Mouse (Mus musculus): ENCODE measurements at regions not wholly inside any gene's neighbourhood (a gene's known extent, or its start where the extent isn't known, plus 50 kb on each side); places are given as distances from the start of the nearest gene placed in this dataset.

GRCm38 (mm10) chr14:71530421-71530820, 930.8 kb upstream of the Fam160b2 start:
- H3K4me2 ChIP-seq (replicated peaks; ENCODE audit: low read depth, low read length, severe bottlenecking): no peak overlapping the region
- H3K36me3 ChIP-seq (ENCODE audit: control insufficient read depth, insufficient read depth, low read length): no peaks in the 10 kb centered on the region
- no peaks in the 10 kb centered on the region for H3K4me1 ChIP-seq (ENCODE audit: control insufficient read depth, insufficient read depth, low read length)
- no peak overlapping the region for H3K9ac ChIP-seq (ENCODE audit: low read depth, low read length, severe bottlenecking)
- H3K27ac ChIP-seq (replicated peaks; ENCODE audit: low read depth, low read length): no peak overlapping the region
- DNase-seq (ENCODE audit: low spot score): peak; percentile 21
- H3K9me3 ChIP-seq (ENCODE audit: control insufficient read depth, low read length): no peaks in the 10 kb centered on the region
- 73% methylated on average over 6 of the region's 6 CpGs for WGBS
- no peak overlapping the region for H3K4me3 ChIP-seq (replicated peaks; ENCODE audit: low read length)
- TF ChIP-seq POLR2A (IDR thresholded peaks at IDR 0.05; ENCODE audit: borderline replicate concordance, extremely low read depth, insufficient read depth, insufficient read length): no peak
- no peaks in the 10 kb centered on the region for H3K27me3 ChIP-seq (ENCODE audit: control insufficient read depth, insufficient read depth, low read length)
- ATAC-seq (ENCODE audit: low FRiP score, low read depth): no peak

- H3K27me3 ChIP-seq (ENCODE audit: control insufficient read depth, insufficient read depth, low read length): no peaks in the 10 kb centered on the region
- no peak overlapping the region for H3K27ac ChIP-seq (replicated peaks; ENCODE audit: low read depth, low read length)
- no peak overlapping the region for H3K4me2 ChIP-seq (replicated peaks; ENCODE audit: low read depth, low read length, severe bottlenecking)
- no peaks in the 10 kb centered on the region for H3K4me1 ChIP-seq (ENCODE audit: control insufficient read depth, insufficient read depth, low read length)
- no peak overlapping the region for H3K9ac ChIP-seq (ENCODE audit: low read depth, low read length, severe bottlenecking)
- 39% methylated on average over 2 of the region's 2 CpGs for WGBS
- ATAC-seq (ENCODE audit: low FRiP score, low read depth) (no peak), DNase-seq (ENCODE audit: low spot score) (no peak)
- H3K9me3 ChIP-seq (ENCODE audit: control insufficient read depth, low read length): no peaks in the 10 kb centered on the region
- no peak for TF ChIP-seq POLR2A (IDR thresholded peaks at IDR 0.05; ENCODE audit: borderline replicate concordance, extremely low read depth, insufficient read depth, insufficient read length)
- H3K36me3 ChIP-seq (ENCODE audit: control insufficient read depth, insufficient read depth, low read length): no peaks in the 10 kb centered on the region
- no peak overlapping the region for H3K4me3 ChIP-seq (replicated peaks; ENCODE audit: low read length)
These were observed 918.9 kb upstream of the Fam160b2 start for GRCm38 (mm10) chr14:71518541-71518940.

GRCm38 (mm10) chr14:71500851-71501250, 901.2 kb upstream of the Fam160b2 start:
- TF ChIP-seq POLR2A (IDR thresholded peaks at IDR 0.05; ENCODE audit: borderline replicate concordance, extremely low read depth, insufficient read depth, insufficient read length): no peak
- ATAC-seq (ENCODE audit: low FRiP score, low read depth) (no peak), DNase-seq (ENCODE audit: low spot score) (no peak)
- H3K9ac ChIP-seq (ENCODE audit: low read depth, low read length, severe bottlenecking): no peak overlapping the region
- H3K4me1 ChIP-seq (ENCODE audit: control insufficient read depth, insufficient read depth, low read length): no peaks in the 10 kb centered on the region
- no peak overlapping the region for H3K4me3 ChIP-seq (replicated peaks; ENCODE audit: low read length)
- 80% methylated on average over 1 of the region's 1 CpGs for WGBS
- no peaks in the 10 kb centered on the region for H3K9me3 ChIP-seq (ENCODE audit: control insufficient read depth, low read length)
- no peak overlapping the region for H3K4me2 ChIP-seq (replicated peaks; ENCODE audit: low read depth, low read length, severe bottlenecking)
- H3K27me3 ChIP-seq (ENCODE audit: control insufficient read depth, insufficient read depth, low read length): no peaks in the 10 kb centered on the region
- H3K27ac ChIP-seq (replicated peaks; ENCODE audit: low read depth, low read length): no peak overlapping the region
- H3K36me3 ChIP-seq (ENCODE audit: control insufficient read depth, insufficient read depth, low read length): no peaks in the 10 kb centered on the region

GRCm38 (mm10) chr14:71491201-71491600, 891.6 kb upstream of the Fam160b2 start:
- Histone ChIP-seq H3K4me1 (ENCODE audit: control insufficient read depth, insufficient read depth, low read length) (no peaks in the 10 kb centered on the region), H3K9me3 (ENCODE audit: control insufficient read depth, low read length) (no peaks in the 10 kb centered on the region), H3K9ac (ENCODE audit: low read depth, low read length, severe bottlenecking) (no peak overlapping the region), H3K27me3 (ENCODE audit: control insufficient read depth, insufficient read depth, low read length) (no peaks in the 10 kb centered on the region), H3K27ac (replicated peaks; ENCODE audit: low read depth, low read length) (no peak overlapping the region), H3K4me3 (replicated peaks; ENCODE audit: low read length) (no peak overlapping the region), H3K4me2 (replicated peaks; ENCODE audit: low read depth, low read length, severe bottlenecking) (no peak overlapping the region), H3K36me3 (ENCODE audit: control insufficient read depth, insufficient read depth, low read length) (no peaks in the 10 kb centered on the region)
- TF ChIP-seq POLR2A (IDR thresholded peaks at IDR 0.05; ENCODE audit: borderline replicate concordance, extremely low read depth, insufficient read depth, insufficient read length): no peak
- DNase-seq (ENCODE audit: low spot score): no peak
- 54% methylated on average over 7 of the region's 7 CpGs for WGBS
- ATAC-seq (ENCODE audit: low FRiP score, low read depth): no peak

GRCm38 (mm10) chr14:71486176-71486970, 886.7 kb upstream of the Fam160b2 start:
- H3K9ac ChIP-seq (ENCODE audit: low read depth, low read length, severe bottlenecking): no peak overlapping the region
- H3K4me2 ChIP-seq (replicated peaks; ENCODE audit: low read depth, low read length, severe bottlenecking): no peak overlapping the region
- H3K27me3 ChIP-seq (ENCODE audit: control insufficient read depth, insufficient read depth, low read length): no peaks in the 10 kb centered on the region
- no peaks in the 10 kb centered on the region for H3K4me1 ChIP-seq (ENCODE audit: control insufficient read depth, insufficient read depth, low read length)
- 85% methylated on average over 12 of the region's 12 CpGs for WGBS
- ATAC-seq (ENCODE audit: low FRiP score, low read depth) (no peak), DNase-seq (ENCODE audit: low spot score) (no peak)
- H3K36me3 ChIP-seq (ENCODE audit: control insufficient read depth, insufficient read depth, low read length): no peaks in the 10 kb centered on the region
- no peaks in the 10 kb centered on the region for H3K9me3 ChIP-seq (ENCODE audit: control insufficient read depth, low read length)
- H3K27ac ChIP-seq (replicated peaks; ENCODE audit: low read depth, low read length): no peak overlapping the region
- H3K4me3 ChIP-seq (replicated peaks; ENCODE audit: low read length): no peak overlapping the region
- no peak for TF ChIP-seq POLR2A (IDR thresholded peaks at IDR 0.05; ENCODE audit: borderline replicate concordance, extremely low read depth, insufficient read depth, insufficient read length)
